Mouse (Mus musculus): ENCODE data around the gene Mcm5.

- TF ChIP-seq CTCF (IDR thresholded peaks at IDR 0.05; ENCODE audit: low read depth) (no peak), EP300 (optimal IDR thresholded peaks at IDR 0.05) (no peak)
Measured at GRCm38 (mm10) chr8:75110093-75110492, 724 bp downstream of the Mcm5 start.
